Mouse (Mus musculus) limb, embryonic 15.5 days (tissue): ENCODE measurements around the gene Itpr1. TPM values are rescaled to one million over a fixed set of nuclear protein-coding genes. Genes with fewer than 3 reads are reported as not detected.

Experiments used
- ATAC-seq: fragments of 200-750 bp; cut with Nextera tagmentation; 2 replicates; pipeline ENCODE4 v1.8.0; 2017; ENCODE audit warnings: low read depth, moderate TSS enrichment; ENCODE audit not compliant: insufficient number of reproducible peaks, low FRiP score, low TSS enrichment
- H3K27ac ChIP-seq: fragments of 300-500 bp; sonication (generic); 2 replicates; pipeline ENCODE4 v1.5.1; 2015; ENCODE audit warnings: moderate library complexity, mild to moderate bottlenecking, inconsistent platforms
- H3K27me3 ChIP-seq: fragments of 300-500 bp; sonication (generic); 2 replicates; pipeline ENCODE4 v1.6.1; 2015; ENCODE audit warnings: inconsistent platforms
- H3K36me3 ChIP-seq: fragments of 300-500 bp; sonication (generic); 2 replicates; pipeline ENCODE4 v1.6.1; 2015; ENCODE audit warnings: inconsistent platforms
- H3K4me1 ChIP-seq: fragments of 300-500 bp; sonication (generic); 2 replicates; pipeline ENCODE4 v1.6.1; 2015; ENCODE audit warnings: inconsistent platforms
- H3K4me2 ChIP-seq: fragments of 300-500 bp; sonication (generic); 2 replicates; pipeline ENCODE4 v1.6.1; 2015; ENCODE audit warnings: mild to moderate bottlenecking, inconsistent platforms
- H3K4me3 ChIP-seq: fragments of 300-500 bp; sonication (generic); 2 replicates; pipeline ENCODE4 v1.5.1; 2015; ENCODE audit warnings: mild to moderate bottlenecking, inconsistent platforms
- H3K9ac ChIP-seq: fragments of 300-500 bp; sonication (generic); 2 replicates; pipeline ENCODE4 v1.6.1; 2015; ENCODE audit warnings: inconsistent platforms
- H3K9me3 ChIP-seq: fragments of 300-500 bp; sonication (generic); 2 replicates; pipeline ENCODE4 v1.6.1; 2016; ENCODE audit warnings: inconsistent platforms
- WGBS: fragments of 180-500 bp; shearing (Covaris S2); methylation state at CpG from one replicate; pipeline ENCODE4 v1.1.7; 2015; 5-methylcytosine and 5-hydroxymethylcytosine counted together
- polyA plus RNA-seq: library from polyadenylated mRNA; unstranded; fragments of >200 nt; fragmentation: Nextera tagmentation; extraction: Ambion mirVana; gene quantifications from 2 replicates; pipeline ENCODE4 v1.2.1, GENCODE M21; 2015

Itpr1 gene
- polyA plus RNA-seq, 1 experiment from 2014 or later = 9.0 TPM

GRCm38 (mm10) chr6:108335202-108335823 lies 122.4 kb downstream of the Itpr1 start:
- Histone ChIP-seq H3K27ac (no peak overlapping the region), H3K27me3 (no peaks in the 10 kb centered on the region), H3K4me3 (no peak overlapping the region), H3K4me1 (no peaks in the 10 kb centered on the region), H3K4me2 (no peak overlapping the region), H3K36me3 (no peaks in the 10 kb centered on the region), H3K9me3 (no peaks in the 10 kb centered on the region), H3K9ac (no peak overlapping the region)
- ATAC-seq = no peak

GRCm38 (mm10) chr6:108336506-108336905 lies 123.6 kb downstream of the Itpr1 start:
- no peak for ATAC-seq
- Histone ChIP-seq H3K36me3 (no peaks in the 10 kb centered on the region; the same call in 1 of the 2 replicates), H3K27ac (no peak overlapping the region), H3K4me3 (no peak overlapping the region), H3K9ac (no peak overlapping the region), H3K4me1 (no peaks in the 10 kb centered on the region), H3K4me2 (no peak overlapping the region), H3K9me3 (no peaks in the 10 kb centered on the region), H3K27me3 (no peaks in the 10 kb centered on the region)
- 87% methylated on average over 6 of the region's 6 CpGs for WGBS

DNA sequence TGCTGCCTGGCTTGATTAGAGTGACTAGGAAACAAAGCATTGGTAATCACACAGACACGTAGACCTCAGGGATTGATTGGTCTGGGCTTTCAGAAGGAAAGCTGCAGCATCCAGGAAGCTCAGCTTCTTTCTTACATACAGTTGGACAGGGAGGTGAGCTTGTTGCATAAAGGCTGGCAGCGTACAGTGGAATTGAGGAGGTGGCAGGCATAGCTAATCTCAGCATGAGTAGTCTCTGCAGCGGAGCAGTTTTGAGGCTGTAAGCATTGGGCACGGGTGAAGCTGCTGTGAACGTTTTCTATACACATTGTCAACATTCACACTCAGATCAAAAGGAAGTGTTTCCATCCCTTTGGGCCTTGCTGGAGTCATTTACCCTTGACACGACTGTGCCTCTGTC lies 124.4 kb downstream of the Itpr1 start:
- no peaks in the 10 kb centered on the region for H3K4me1 ChIP-seq
- H3K36me3 ChIP-seq = no peaks in the 10 kb centered on the region; the same call in 1 of the 2 replicates
- no peak overlapping the region for H3K9ac ChIP-seq
- H3K4me2 ChIP-seq = no peak overlapping the region
- no peaks in the 10 kb centered on the region for H3K27me3 ChIP-seq
- WGBS = 69% methylated on average over 6 of the region's 6 CpGs
- no peaks in the 10 kb centered on the region for H3K9me3 ChIP-seq
- H3K27ac ChIP-seq = no peak overlapping the region
- H3K4me3 ChIP-seq = no peak overlapping the region
- no peak for ATAC-seq

GRCm38 (mm10) chr6:108338362-108338761 lies 125.5 kb downstream of the Itpr1 start:
- H3K9me3 ChIP-seq = no peaks in the 10 kb centered on the region
- 89% methylated on average over 5 of the region's 5 CpGs for WGBS
- H3K27ac ChIP-seq = no peak overlapping the region
- H3K4me3 ChIP-seq = no peak overlapping the region
- H3K9ac ChIP-seq = no peak overlapping the region
- no peaks in the 10 kb centered on the region for H3K4me1 ChIP-seq
- H3K36me3 ChIP-seq = no peaks in the 10 kb centered on the region; the same call in 1 of the 2 replicates
- H3K4me2 ChIP-seq = no peak overlapping the region
- H3K27me3 ChIP-seq = no peaks in the 10 kb centered on the region
- ATAC-seq = no peak

DNA sequence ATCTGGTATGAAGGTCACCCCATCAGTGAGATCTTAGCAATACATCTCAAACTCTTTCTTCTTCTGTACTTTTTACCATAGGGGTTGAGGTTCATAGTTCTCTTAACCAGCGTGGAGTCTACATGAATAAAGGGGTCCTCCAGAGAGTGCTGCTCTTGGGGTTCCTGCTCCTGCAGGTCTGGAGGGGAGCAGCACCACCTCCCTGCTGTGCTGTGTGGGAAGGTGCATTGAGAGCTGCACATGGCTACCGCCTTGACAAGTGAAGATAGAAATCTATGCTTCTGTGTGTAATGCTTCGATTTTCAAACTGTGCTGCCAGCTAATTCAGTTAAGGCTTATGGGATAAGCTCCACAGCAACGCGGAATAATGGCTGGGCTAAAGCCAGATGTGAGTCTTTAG lies 130.1 kb downstream of the Itpr1 start:
- Histone ChIP-seq H3K27me3 (no peaks in the 10 kb centered on the region), H3K4me3 (no peak overlapping the region), H3K4me2 (no peak overlapping the region), H3K9me3 (no peaks in the 10 kb centered on the region), H3K36me3 (no peaks in the 10 kb centered on the region; the same call in 1 of the 2 replicates), H3K27ac (no peak overlapping the region), H3K4me1 (no peaks in the 10 kb centered on the region), H3K9ac (no peak overlapping the region)
- ATAC-seq = no peak
- WGBS = 78% methylated on average over 5 of the region's 5 CpGs

DNA sequence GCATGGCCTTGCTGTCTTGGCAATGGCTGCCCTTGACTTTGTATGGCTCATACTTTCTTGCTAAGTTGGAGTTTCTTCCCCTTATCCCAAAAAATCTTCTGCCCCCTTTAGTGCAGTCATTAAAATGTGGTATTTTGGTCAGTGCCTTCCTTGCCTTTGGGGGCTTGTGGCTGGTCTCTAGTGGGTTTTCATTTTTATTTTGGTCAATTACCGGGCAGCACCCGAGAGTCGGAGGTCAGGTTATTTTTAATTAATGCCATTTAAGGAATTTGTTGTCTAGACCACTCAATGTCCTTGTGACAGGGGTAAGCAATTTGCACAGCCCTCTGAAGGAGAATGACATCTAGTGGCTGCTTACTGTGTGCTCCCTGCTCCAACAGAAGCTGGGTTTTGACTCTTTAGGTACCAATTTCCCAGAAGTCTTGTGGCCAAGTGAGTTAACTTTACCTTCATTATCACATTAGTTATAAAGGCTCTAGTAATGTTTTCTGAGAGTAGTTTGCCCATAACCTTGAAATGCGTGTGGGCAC lies 130.9 kb downstream of the Itpr1 start:
- no peak overlapping the region for H3K4me2 ChIP-seq
- 56% methylated on average over 4 of the region's 4 CpGs for WGBS
- H3K36me3 ChIP-seq = no peaks in the 10 kb centered on the region; the same call in 1 of the 2 replicates
- no peak overlapping the region for H3K27ac ChIP-seq
- H3K9me3 ChIP-seq = no peaks in the 10 kb centered on the region
- H3K4me1 ChIP-seq = no peaks in the 10 kb centered on the region
- H3K4me3 ChIP-seq = no peak overlapping the region
- no peak for ATAC-seq
- H3K9ac ChIP-seq = no peak overlapping the region
- H3K27me3 ChIP-seq = no peaks in the 10 kb centered on the region

- no peak overlapping the region for H3K4me2 ChIP-seq
- no peaks in the 10 kb centered on the region for H3K36me3 ChIP-seq
- no peaks in the 10 kb centered on the region for H3K4me1 ChIP-seq
- no peaks in the 10 kb centered on the region for H3K27me3 ChIP-seq
- no peak overlapping the region for H3K4me3 ChIP-seq
- no peaks in the 10 kb centered on the region for H3K9me3 ChIP-seq
- no peak overlapping the region for H3K27ac ChIP-seq
- H3K9ac ChIP-seq = no peak overlapping the region
- WGBS = 85% methylated on average over 2 of the region's 2 CpGs
- ATAC-seq = no peak
Observed at GRCm38 (mm10) chr6:108350801-108351200, 137.9 kb downstream of the Itpr1 start.

- no peaks in the 10 kb centered on the region; the same call in 1 of the 2 replicates for H3K36me3 ChIP-seq
- H3K4me3 ChIP-seq = no peak overlapping the region
- no peaks in the 10 kb centered on the region for H3K9me3 ChIP-seq
- H3K4me1 ChIP-seq = no peaks in the 10 kb centered on the region
- no peak for ATAC-seq
- no peaks in the 10 kb centered on the region for H3K27me3 ChIP-seq
- WGBS = 77% methylated on average over 8 of the region's 8 CpGs
- H3K9ac ChIP-seq = no peak overlapping the region
- H3K27ac ChIP-seq = no peak overlapping the region
- H3K4me2 ChIP-seq = no peak overlapping the region
Observed at GRCm38 (mm10) chr6:108351998-108352397, 139.1 kb downstream of the Itpr1 start.

- no peak overlapping the region for H3K9ac ChIP-seq
- H3K4me3 ChIP-seq = no peak overlapping the region
- H3K27me3 ChIP-seq = no peaks in the 10 kb centered on the region
- no peak for ATAC-seq
- no peaks in the 10 kb centered on the region for H3K9me3 ChIP-seq
- no peak overlapping the region for H3K27ac ChIP-seq
- 80% methylated on average over 4 of the region's 4 CpGs for WGBS
- no peak overlapping the region for H3K4me2 ChIP-seq
- no peaks in the 10 kb centered on the region for H3K4me1 ChIP-seq
- peaks cover 16% of the 10 kb centered on the region for H3K36me3 ChIP-seq
Observed at GRCm38 (mm10) chr6:108367412-108367811, 154.5 kb downstream of the Itpr1 start.

- peaks cover 16% of the 10 kb centered on the region for H3K36me3 ChIP-seq
- 94% methylated on average over 11 of the region's 11 CpGs for WGBS
- H3K27me3 ChIP-seq = no peaks in the 10 kb centered on the region
- no peaks in the 10 kb centered on the region for H3K4me1 ChIP-seq
- H3K9ac ChIP-seq = no peak overlapping the region
- H3K4me2 ChIP-seq = no peak overlapping the region
- H3K27ac ChIP-seq = no peak overlapping the region
- no peak overlapping the region for H3K4me3 ChIP-seq
- no peaks in the 10 kb centered on the region for H3K9me3 ChIP-seq
- ATAC-seq = no peak
Observed at GRCm38 (mm10) chr6:108369031-108369430, 156.1 kb downstream of the Itpr1 start.

GRCm38 (mm10) chr6:108371347-108371893 lies 158.5 kb downstream of the Itpr1 start:
- H3K4me1 ChIP-seq = no peaks in the 10 kb centered on the region
- H3K36me3 ChIP-seq = peaks cover 12% of the 10 kb centered on the region
- no peaks in the 10 kb centered on the region for H3K9me3 ChIP-seq
- H3K9ac ChIP-seq = no peak overlapping the region
- H3K27me3 ChIP-seq = no peaks in the 10 kb centered on the region
- no peak for ATAC-seq
- no peak overlapping the region for H3K4me2 ChIP-seq
- no peak overlapping the region for H3K27ac ChIP-seq
- 84% methylated on average over 7 of the region's 7 CpGs for WGBS
- no peak overlapping the region for H3K4me3 ChIP-seq

DNA sequence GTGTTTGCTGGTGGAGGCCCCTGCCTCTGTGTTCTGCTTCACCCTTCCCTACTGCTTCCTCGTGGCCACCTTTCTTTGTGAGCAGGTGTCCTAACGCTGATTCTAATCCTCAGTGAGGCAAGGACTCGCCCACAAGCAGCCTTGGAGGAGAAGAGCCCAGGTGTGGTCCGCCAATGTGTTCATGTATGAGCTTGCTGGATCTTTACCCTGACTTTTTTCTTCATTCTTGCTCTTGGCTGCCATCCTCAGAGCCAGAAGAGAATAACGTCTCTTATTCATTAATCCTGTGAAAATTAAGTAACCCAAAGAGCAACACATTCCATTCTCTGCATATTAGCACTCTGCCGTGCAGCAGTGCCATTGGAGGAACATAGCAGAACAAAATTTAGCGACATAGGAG lies 161.1 kb downstream of the Itpr1 start:
- Histone ChIP-seq H3K9ac (no peak overlapping the region), H3K36me3 (peaks cover 20% of the 10 kb centered on the region), H3K4me1 (no peaks in the 10 kb centered on the region), H3K4me3 (no peak overlapping the region), H3K27ac (no peak overlapping the region), H3K9me3 (no peaks in the 10 kb centered on the region), H3K27me3 (no peaks in the 10 kb centered on the region), H3K4me2 (no peak overlapping the region)
- WGBS = 65% methylated on average over 7 of the region's 7 CpGs
- no peak for ATAC-seq
